Mouse (Mus musculus) G1E-ER4 (cell line): ENCODE data around the gene Gm10188. TPM values are rescaled to one million over a fixed set of nuclear protein-coding genes. Genes with fewer than 3 reads are reported as not detected.

ENCODE experiments used
- GATA1 ChIP-seq: IDR thresholded peaks from one replicate; pipeline ENCODE4 v1.8.0; 2012; ENCODE audit warnings: low read length, inconsistent platforms
- polyA plus RNA-seq: library from polyadenylated mRNA; stranded (reverse); fragments of >175 nt; gene quantifications from 2 replicates; pipeline ENCODE4 v1.2.3, GENCODE M21; 2012

Gene Gm10188
- polyA plus RNA-seq, result not detected in 2 replicates

DNA sequence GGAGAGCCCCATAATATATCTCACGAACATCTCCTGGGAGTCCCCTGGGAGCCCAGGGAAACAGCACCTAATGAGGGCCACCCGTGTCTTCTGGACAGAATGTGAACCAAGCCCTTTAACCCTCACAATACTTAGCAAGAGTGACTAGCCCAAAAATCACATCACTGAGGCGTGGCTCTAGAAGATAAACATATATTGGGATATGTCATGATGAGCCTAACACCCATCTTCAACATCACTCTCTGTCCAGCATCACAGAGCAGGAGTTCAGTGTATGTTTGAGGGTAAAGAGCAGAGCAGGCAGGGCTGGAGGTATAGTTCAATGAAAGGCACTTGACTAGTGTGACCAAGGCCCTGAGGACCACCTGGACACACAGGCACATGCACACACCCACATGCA is at the start of gene Gm10188:
Gm10188 (minus strand) TSS at position 101 of the 400 bp plus-strand sequence.
- TF ChIP-seq GATA1, result no peak

DNA sequence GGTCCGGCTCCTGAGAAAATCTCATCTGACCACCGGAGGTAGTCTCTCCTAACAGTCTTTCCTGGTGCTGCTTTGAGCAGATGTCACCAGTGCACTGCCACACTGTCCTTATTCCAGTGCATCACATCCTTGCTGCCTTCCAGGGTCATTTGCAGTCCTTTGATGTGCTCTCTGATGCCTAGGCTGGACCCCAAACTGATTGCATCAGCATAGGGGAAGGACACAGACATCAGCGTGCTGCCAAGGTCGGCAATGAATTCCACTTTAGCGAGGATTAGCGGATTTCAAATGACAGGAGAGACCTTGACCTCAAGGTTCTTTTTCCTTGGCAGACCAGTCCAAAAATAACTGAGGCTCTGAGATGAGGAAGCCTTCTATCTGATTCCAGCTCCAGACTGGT is 47.6 kb upstream of the Gm10188 start:
- TF ChIP-seq GATA1, result no peak

DNA sequence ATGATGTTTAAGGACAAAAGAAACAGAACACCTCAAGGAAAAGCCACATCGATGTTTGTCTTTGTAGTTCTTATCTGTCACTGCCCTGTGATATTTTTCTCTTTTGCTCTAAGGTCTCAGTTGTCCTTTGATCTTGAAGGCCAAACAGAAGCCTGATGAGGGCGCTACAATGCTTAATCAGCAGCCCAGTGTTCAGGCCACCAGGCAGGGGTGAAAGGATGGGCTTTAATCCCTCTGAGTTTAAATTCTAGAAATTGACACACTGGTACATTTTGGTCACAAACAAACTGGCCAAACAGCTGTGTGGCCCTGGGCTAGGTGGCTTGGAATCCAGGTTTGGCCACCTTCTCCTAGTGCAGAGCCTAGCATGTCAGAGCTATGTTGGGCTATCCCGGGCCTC is 47.1 kb upstream of the Gm10188 start:
- TF ChIP-seq GATA1, result no peak

DNA sequence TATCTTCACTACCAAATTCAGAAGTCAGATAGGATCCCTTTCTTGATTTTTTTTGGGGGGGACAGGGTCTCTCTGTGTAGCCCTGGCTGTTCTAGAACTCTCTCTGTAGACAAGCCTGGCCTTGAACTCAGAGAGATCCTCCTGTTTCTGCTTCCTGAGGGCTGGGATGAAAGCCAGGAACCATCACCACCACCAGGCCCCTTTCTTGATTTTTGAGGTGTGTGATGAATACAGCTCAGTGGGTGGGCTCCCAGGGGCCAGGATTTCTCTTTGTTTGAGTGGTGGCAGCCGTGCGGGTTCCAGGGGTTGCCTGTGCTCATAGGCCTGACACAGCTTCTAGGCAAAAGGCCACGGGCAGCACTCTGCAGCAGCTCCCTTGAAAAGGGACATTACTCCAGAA is 41.7 kb upstream of the Gm10188 start:
- TF ChIP-seq GATA1, result no peak

DNA sequence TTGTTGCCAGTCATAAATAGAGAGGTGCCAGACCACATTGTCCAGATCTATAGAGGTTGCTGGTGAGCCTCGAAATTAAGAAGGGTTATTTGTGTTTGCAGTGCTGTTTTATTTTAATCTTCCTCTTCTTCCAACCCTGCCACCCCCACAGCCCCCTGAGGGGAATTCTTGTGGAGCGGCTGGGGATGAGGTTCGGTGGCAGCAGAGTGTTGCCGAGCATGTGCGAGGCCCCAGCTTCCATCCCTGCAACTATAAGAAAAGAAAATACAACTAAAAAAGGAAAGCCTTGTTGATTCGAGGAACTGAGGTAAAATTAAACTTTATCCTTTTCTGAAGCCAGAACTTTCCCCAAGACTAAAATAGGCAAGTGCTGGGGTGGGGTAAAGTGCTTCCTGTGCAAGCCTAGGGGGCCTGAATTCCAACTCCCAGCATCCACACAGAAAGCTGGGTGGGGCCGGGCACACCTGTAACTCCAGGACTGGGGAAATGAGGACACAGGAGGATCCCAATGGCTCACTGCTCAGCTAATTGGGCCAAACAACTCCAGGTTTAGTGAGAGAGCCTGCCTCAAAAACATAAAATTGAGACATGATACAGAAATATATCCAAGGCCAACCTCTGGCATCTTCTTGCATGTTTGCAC is 39.0 kb upstream of the Gm10188 start:
- TF ChIP-seq GATA1, result no peak

DNA sequence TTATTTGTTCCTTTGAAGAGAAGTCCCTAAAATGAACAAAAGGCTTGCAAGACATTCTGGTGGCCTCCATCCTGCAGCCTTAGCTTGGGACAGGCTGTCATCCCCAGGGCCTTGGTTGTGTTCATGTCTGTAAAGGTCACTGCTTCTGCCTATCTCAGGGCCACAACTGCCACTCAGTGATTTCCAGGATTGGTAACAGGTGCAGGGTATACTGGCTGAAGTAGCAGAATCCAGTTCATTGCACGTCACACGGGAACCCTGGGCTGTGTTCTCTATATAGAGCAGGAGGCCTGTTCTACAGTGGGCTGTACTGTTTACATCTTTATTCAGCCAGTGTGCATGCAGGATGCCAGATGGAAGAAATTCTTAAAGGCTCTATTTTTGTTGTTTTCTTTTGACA is 38.4 kb upstream of the Gm10188 start:
- no peak for TF ChIP-seq GATA1

DNA sequence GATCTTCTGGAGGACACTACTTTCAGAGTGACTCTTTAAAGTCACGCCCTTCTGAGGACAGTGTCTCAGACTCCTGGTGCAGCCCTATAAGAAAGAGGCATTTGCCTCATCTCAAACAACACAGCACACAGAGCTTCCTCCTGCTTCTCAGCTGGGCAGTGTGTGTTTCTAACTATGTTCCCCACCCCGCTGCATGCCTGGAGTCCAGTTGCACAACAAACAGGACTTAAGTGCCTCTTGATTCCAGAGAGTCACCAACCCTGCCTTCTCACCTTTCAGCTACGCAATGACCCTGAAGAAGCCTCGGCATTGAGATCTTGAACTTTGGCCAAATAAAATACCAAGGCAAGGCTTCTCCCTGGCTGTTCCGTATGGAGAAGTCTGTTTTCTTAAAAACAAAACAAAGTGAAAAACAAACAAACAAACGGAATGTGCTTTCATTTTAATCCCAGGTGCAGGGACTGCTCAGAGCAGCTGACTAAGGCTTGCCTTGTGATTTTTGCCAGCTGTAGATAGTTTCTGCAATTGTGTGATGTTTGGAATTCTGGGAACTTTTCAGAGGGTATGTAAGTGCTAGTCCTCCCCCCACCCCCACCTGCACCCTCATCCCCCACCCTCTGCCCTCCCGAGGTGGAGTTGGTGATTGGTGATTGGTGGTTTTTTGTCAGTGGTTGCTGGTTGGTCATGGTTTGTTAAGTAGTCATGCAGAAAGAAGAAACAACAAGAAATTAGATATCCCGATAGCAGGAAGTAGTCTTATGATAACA is 37.4 kb upstream of the Gm10188 start:
- no peak for TF ChIP-seq GATA1

DNA sequence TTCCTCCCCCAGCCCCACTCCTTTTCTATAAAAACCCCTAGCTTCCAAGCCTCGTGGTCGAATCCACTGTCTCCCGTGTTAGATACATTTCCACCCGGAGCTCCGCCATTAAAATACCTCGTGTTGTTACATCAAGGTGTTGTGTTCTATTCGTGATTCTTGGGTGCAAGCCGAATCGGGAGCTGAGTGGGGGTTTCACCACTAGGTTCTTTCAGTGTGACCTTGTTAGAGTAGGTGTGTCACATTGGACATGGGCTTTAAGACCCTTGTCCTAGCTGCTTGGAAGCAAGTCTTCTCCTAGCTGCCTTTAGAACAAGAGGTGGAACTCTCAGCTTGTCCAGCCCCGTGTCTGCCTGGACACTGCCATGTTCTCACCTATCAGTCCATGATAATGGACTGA is 36.4 kb upstream of the Gm10188 start:
- no peak for TF ChIP-seq GATA1

DNA sequence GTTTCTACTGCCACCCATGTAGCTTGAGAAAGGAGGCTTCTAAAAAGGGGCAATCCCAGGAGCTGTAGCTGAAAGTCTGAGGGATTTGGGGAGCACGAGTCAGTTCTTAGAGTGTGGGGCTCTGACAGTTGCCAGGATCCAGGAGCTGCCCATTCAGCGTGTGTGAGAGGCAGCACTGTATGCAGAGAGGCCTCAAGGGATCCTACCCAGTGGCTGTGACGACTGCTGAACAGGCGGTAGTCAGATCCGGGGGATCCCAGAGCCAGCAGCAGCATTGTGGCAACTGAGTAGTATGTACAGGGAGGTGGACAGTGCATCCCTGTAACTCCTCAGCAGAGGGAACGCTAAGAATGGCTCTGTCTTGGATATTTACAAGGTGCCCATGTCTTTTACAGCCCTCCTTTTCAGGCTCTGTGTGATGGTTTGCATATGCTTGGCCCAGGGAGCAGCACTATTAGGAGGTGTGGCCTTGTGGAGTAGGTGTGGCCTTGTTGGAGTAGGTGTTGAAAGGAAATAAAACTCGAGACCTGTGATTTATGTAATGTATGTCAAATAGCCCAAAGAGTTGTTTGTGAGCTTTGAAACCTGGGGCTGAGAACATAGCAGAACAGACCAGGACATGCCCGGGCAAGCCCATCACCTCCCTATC is 35.8 kb upstream of the Gm10188 start:
- TF ChIP-seq GATA1, result no peak

DNA sequence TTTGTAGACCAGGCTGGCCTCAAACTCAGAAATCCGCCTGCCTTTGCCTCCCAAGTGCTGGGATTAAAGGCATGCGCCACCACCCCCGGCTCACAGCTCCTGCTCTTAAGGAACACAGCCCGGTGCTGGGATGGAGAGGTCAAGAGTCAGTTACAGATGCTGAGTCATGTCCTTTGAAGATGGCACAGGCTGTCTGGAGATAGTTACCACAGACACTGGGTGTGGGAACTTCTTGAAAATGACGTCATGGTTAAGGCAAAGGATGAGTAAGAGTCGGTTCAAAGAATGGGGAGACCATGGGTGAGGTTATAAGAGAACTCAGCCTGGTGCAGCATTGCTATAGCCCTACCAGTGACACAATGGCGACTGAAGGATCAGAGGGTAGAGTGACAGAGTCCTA is 35.0 kb upstream of the Gm10188 start:
- TF ChIP-seq GATA1, result peak; percentile 43

DNA sequence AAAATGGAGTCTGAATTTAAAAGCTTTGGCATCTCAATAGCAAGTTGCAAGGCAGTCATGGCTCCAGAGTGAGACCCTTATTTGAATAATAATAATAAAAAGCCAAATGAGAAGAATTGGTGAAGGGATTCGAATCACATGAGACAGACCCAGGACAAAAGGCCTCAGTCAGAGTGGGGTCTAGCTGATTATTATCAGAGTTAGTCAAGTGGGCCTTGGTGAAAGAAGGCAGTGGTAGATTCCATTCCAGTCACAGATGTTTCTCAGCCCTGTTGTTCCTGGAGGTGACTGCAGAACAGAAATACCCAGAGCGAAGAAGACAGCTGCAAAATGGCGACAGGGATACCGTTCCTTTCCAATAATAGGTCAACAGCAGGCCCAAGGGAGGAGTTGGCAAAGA is 34.1 kb upstream of the Gm10188 start:
- no peak for TF ChIP-seq GATA1

DNA sequence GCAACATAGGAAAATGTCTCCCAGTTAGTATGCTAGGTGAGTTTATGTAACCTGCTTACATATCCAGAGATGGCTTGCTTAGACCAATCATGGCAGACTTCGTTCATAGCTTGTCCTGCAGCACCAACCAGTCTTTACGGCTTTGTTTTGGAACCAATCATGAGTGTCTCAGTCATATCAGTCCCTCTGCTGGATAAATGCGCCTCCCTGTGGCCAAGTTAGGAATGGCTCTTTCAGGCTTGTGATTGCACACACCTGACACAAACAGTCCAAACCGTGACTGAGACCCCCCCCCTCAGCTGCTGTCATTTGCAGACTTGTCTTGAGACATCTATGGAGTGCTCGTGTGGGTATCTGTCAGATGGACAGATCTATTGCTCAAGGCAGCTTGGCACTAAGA is 31.5 kb upstream of the Gm10188 start:
- TF ChIP-seq GATA1, result no peak

DNA sequence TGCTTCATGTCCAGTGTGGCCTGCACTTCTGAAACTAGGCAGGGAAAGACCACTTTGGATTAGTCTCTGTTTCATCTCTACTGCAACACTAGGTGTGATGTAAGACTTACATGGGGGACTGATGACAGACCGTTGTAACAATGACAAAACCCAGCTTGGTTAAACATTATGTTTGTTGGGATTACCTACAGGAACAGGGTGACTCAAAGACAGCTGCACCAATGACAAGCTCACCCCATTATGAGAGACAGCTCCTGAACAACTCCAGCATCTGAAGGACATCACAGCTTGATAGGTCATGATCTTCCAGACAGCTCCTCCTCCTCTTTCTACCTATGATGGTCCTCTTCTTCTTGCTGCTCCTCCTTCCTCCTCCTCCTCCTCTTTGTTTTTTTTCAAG is 30.8 kb upstream of the Gm10188 start:
- no peak for TF ChIP-seq GATA1

DNA sequence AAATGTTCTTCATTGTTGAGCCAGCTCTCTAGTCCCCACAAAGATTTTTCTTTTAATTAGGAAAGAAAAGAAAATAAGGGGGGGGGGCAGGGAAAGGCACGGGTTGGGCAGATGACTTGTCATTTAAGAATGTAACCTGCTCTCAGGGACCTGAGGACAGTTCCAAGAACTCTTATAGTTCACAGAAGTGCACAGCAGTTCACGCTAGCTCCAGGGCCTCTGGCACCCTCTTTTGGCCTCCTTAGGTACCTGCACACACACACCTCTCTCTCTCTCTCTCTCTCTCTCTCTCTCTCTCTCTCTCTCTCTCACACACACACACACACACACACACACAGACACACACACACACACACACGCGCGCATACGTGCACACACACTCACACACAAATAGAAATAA is 24.9 kb upstream of the Gm10188 start:
- no peak for TF ChIP-seq GATA1

DNA sequence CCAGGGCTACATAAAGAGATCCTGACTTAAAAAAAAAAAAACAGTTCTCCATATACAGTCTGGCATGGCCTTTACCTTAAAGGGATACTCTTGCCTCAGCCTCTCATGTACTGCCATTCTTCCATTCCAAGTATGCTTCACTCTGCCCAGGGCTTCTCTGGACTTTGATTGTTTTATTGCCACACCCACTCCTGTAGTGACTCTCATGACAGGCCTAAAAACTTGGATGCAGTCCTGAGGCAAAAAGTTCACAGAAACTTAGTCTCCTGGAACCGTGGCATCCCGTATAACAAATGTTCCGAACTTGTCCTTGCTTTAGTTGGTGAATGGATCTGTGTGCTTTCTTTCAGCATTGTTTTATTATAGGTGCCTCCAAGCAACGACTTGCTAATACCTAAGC is 17.1 kb upstream of the Gm10188 start:
- no peak for TF ChIP-seq GATA1

DNA sequence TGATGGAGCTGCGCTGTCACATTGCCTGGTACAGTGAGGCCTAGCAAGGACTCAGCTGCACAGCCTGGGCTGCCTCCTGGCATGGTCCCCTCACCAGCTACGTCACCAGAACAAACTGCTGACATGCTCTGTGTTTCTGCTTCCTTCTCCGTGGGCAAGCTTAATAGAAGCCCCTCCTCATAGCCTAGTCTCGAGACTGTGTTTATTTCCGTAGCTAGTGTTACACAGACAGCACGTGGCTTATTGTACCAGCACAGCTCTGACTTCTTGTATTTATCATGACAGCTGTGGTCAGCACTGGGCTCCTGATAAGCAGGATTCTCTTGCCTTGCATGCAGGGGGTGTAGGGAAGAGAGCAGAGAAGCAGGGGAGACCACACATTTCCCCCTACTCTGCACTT is 16.6 kb upstream of the Gm10188 start:
- peak; percentile 72 for TF ChIP-seq GATA1

DNA sequence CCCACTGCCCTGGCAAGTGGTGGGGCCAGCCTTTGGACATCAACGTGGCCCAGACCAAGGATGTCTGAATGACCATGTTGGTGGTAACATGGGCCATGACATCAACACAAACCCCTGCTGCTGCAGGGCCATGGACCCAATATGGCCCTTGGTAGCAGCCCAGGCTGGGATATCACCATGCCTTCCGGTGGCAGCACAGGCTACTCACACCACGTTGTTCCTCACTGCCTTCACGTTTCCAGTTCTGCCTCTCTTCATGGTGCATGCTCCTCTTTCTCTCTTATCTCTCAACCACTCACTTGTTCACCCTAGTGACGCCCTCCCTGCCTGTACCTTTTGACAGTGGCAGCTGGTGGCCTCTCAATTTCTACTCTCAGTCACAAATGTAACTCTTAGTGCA is 15.4 kb upstream of the Gm10188 start:
- TF ChIP-seq GATA1, result no peak
